Mouse (Mus musculus): ENCODE measurements at regions not wholly inside any gene's neighbourhood (a gene's known extent, or its start where the extent isn't known, plus 50 kb on each side); places are given as distances from the start of the nearest gene placed in this dataset.
A peak's percentile ranks its signal among the peaks of the same experiment; 100 is the strongest.
"Not testable (repeated sequence)": the region's sequence is repeated elsewhere in the genome, so short reads cannot be mapped to it uniquely, and the experiment has no call there.

GRCm38 (mm10) chr8:56929076-56929475 is 378.2 kb downstream of the Fbxo8 start:
- no peak for DNase-seq

- no peak for DNase-seq
Measured at GRCm38 (mm10) chr8:56932421-56932820, 381.5 kb downstream of the Fbxo8 start.

- DNase-seq: no peak
Measured at GRCm38 (mm10) chr8:56962186-56962585, 358.6 kb upstream of the Hand2 start.

- no peak for DNase-seq
Measured at GRCm38 (mm10) chr8:56970311-56970710, 350.5 kb upstream of the Hand2 start.

- DNase-seq: no peak
Measured at GRCm38 (mm10) chr8:56978994-56979393, 341.8 kb upstream of the Hand2 start.

GRCm38 (mm10) chr8:56979416-56979815 is 341.4 kb upstream of the Hand2 start:
- DNase-seq: peak; percentile 4

GRCm38 (mm10) chr8:57010318-57011024 is 310.3 kb upstream of the Hand2 start:
- no peak for DNase-seq

GRCm38 (mm10) chr8:57013813-57014320 is 306.9 kb upstream of the Hand2 start:
- DNase-seq: no peak

- no peak for DNase-seq
Measured at GRCm38 (mm10) chr8:57016329-57016728, 304.5 kb upstream of the Hand2 start.

GRCm38 (mm10) chr8:57028096-57028495 is 292.7 kb upstream of the Hand2 start:
- not testable (repeated sequence) for DNase-seq

- no peak for DNase-seq
Measured at GRCm38 (mm10) chr8:57048490-57048889, 272.3 kb upstream of the Hand2 start.

GRCm38 (mm10) chr8:57048909-57049308 is 271.9 kb upstream of the Hand2 start:
- DNase-seq: no peak

- DNase-seq: no peak
Measured at GRCm38 (mm10) chr8:57052661-57053060, 268.1 kb upstream of the Hand2 start.

- DNase-seq: no peak
Measured at GRCm38 (mm10) chr8:57076995-57077394, 243.8 kb upstream of the Hand2 start.

GRCm38 (mm10) chr8:57086811-57087210 is 234.0 kb upstream of the Hand2 start:
- no peak for DNase-seq

GRCm38 (mm10) chr8:57092403-57092802 is 228.4 kb upstream of the Hand2 start:
- no peak for DNase-seq

GRCm38 (mm10) chr8:57095169-57095568 is 225.6 kb upstream of the Hand2 start:
- no peak for DNase-seq

GRCm38 (mm10) chr8:57110765-57111402 is 209.9 kb upstream of the Hand2 start:
- DNase-seq: not testable (repeated sequence)

- no peak for DNase-seq
Measured at GRCm38 (mm10) chr8:57111403-57111771, 209.4 kb upstream of the Hand2 start.

- no peak for DNase-seq
Measured at GRCm38 (mm10) chr8:57113915-57114314, 206.9 kb upstream of the Hand2 start.

GRCm38 (mm10) chr8:57115303-57115702 is 205.5 kb upstream of the Hand2 start:
- DNase-seq: no peak

GRCm38 (mm10) chr8:57134041-57134440 is 186.7 kb upstream of the Hand2 start:
- DNase-seq: no peak

GRCm38 (mm10) chr8:57134726-57135125 is 186.1 kb upstream of the Hand2 start:
- DNase-seq: no peak

GRCm38 (mm10) chr8:57148036-57148435 is 172.7 kb upstream of the Hand2 start:
- no peak for DNase-seq

All from kidney, postnatal 10 days (tissue).